Mouse (Mus musculus) urinary bladder, adult 2 months (tissue): Measurements from ENCODE around the gene Adat3. TPM values are rescaled to one million over a fixed set of nuclear protein-coding genes. Genes with fewer than 3 reads are reported as not detected.

Experiments used
- DNase-seq: peaks from one replicate; pipeline ENCODE4 v3.0.0; 2022; ENCODE audit warnings: low spot score
- polyA plus RNA-seq: library from polyadenylated mRNA; depleted of rRNA; stranded (reverse); fragments of >200 nt; gene quantifications from 2 replicates; pipeline ENCODE4 v1.2.3, GENCODE M21; 2012; rRNA removed

The Adat3 gene
- 3.8 and 4.3 TPM in 2 replicates for polyA plus RNA-seq

DNA sequence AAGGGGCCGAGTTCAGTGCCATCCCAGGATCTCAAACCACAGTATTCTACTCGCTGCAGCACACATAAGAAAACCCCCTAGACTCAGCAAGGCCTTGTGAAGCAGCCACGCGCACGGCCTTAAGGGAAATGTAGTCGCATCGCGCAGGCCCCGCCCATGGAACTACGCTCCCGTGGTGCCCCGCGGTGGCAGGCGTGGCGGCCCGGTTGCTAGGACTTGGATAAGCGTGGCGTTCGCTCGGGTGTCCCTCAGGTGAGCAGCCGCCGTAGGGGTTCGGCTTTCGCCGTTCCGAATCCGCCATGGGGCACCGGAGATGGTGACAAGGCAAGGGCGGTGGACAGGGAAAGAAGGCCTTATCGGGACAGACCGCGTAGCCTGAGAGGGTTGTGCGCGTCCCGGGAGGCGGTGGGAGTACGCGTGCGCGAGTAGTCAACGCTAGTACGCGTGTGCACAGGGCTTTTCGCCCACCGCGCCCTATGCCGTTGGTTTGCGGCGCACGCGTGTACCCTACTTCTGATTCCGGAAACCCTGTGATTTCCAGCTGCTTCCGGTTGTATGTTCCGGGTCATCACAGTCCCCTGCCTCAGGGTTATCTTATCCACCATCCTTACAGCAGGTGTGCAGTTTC, at the start of gene Adat3, which contains the start of gene Scamp4:
Adat3 (plus strand) TSS at position 183 of the 628 bp plus-strand sequence.
Scamp4 (plus strand) TSS at position 175 of the 628 bp plus-strand sequence.
- peak; percentile 93 for DNase-seq

DNA sequence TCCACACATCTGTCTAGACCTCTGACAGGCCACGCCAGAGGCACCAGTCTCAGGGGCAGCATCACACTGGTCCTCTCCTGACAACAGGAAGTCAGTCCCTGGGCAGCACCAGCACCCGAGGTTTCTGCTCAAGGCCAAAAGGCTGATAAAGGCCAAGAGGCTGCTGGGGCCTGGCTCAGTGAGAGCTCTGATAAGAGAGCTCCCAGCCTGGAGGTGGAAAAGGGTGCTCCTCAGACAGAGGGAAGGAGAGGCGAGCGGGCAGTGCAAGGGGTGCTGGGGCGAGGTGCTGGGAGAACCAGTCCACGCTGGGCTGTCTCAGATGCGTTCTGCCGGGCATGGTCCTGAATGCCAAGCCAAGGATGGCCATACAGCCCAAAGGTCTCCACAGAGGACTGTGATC, 49.1 kb upstream of the Adat3 start:
- DNase-seq = no peak

DNA sequence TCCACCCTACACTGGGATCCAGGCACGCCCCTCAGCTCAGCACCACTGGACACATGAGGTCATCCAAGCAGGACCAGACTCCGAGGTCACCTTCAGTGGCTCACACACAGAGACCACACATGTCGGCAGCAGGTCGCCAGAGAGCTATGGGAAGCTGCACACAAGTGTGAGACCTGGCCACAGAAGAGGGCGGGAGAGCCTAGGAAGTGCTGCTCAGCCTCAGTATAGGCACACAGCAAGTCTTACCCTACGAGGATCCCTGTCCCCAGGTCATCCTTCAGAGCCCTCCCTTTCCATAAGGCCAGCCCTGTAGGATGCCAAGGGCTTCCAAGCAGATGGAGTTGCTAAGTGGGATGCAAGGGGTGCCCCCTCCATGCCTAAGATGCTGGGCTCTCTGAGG, 48.7 kb upstream of the Adat3 start:
- DNase-seq = no peak

DNA sequence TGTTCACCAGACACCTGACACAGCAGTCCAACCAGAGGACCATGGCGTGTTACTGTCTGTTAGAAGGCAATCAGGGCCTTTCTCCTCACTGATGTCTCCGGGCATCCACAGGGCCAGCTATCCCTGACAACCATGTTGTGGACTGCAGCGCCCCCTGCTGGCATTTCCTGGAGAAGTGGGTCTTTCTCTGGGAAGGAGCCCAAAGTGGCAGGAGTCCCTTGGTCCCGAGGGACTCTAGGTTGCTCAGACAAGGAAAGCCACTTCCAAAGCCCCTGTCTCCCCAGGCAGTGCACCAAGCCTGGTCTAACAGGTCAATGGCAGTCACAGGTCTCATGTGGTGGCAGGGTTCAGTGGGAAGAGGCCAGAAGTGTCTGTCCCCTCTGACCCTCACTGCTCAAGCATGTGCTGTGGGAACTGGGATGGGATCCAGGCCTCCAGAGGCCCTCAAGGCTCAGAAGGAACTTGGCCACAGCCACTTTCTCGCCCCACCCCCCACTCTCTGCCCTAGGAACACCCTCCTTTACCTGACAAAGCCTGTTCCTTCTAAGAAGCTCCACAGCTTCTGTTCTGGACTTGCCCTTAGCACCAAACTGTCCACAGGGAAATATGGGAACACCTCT, 45.2 kb upstream of the Adat3 start:
- peak; percentile 68 for DNase-seq

DNA sequence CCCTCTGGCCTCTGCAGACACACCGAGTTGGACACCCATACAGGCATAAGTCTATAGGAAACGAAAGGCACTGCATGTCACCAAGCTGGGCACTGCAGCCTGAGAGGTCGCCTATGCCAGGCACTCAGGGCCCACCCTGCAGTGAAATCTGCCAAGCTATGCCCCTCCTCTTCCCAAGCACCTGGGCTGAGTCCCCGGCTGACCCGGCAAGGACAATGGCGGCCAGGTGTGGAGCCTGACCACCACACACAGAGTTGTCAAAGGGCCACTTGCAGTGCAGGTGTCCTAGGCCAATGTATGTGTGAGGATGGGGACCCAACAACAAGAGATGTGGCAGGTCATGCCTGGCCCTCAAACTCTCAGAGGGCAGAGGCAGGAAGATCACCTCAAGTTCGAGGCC, 43.2 kb upstream of the Adat3 start:
- no peak for DNase-seq

DNA sequence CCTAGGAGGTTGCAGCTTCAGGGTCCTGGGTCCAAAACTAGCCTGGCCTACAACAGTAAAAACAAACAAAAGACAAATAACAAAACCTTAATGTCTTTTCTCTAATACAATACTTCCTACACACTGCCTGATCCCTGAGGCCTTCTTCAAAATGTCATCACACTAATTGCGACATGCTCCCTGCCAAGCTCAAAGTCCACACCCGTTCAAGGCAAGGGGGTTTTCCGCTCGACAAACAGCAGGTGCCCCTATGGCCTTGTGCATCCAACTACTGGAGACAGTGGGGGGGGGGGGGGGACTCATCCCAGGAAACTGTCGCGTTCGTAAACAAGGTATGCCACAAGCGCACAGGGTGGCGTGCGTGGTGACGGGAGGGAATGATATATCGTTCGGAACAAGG, 42.1 kb upstream of the Adat3 start:
- DNase-seq = no peak

DNA sequence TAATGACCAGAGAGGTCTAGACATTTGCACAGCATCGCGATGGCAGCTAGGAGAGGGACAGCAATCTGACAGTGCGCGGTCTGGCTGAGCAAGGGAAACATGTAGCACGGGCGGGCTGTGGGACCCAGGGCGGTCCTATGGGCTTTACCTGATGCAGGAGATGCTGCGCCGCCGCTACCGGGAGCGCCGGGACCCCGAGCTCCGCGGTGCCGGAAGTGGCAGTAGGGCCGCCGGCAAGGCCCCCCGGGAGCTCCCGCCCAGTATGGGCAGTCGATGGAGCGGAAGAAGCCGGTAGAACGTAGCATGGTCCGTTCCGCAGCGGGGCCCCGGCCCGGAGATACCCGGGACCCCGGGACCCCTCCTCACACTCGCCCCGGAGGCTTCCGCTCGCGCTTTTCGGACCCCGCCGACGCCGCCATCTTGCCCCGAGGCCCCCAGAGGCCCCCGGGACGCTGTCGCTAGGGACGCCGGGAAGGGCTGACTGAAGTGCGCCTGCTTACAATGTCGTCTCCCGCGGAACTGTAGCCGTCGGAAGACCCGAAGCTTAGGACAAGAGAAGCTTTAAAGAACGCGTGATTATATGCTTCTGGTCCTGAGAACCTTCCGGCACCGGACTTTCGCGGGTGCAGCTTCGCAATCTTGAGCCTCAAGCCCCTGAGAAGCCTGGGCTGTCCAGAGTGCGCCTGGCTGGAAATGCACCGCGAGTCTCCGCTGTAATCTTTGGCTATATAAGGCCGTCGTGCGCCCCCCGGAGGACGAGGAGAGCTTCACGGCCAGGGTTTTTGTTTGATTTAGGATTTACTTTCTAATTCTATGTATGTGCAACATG, 41.4 kb upstream of the Adat3 start, which contains the start of gene Rexo1:
Rexo1 (minus strand) TSS at position 445 of the 829 bp plus-strand sequence.
- DNase-seq = peak; percentile 88

DNA sequence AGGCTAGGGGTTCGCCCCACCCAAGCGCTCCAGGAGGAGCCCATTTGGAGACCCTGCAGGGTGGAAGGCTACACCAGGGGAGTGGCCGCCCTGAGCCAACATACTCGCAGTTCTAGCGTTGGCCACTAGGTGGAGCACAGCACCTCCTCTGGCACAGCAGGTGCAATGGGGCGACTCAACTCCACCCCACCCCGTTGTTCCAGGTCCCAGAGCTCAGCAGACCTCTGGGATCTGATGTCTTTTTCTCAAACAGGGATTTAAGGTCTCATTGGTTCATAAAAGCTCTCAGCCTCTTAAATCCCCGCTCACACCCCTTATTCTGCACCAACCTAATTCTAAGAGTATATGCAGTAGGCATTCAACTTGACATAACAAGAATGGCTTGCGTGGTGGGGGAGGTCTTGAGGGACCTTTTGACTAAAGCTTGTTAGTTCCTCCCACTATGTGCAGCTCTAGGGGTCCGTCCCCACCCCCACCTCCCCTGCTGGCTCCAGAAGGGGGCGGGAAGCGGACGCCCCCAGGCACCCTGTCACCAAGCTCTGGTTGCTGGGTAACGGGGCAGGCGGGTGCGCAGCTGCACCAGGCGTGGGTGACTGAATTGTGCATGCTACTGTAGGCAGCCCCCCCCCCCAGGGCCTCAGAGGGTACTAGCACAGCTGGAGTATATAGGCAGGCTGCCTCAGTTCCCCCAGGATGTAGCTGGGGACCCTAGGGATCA, 36.1 kb upstream of the Adat3 start:
- DNase-seq = peak; percentile 70

DNA sequence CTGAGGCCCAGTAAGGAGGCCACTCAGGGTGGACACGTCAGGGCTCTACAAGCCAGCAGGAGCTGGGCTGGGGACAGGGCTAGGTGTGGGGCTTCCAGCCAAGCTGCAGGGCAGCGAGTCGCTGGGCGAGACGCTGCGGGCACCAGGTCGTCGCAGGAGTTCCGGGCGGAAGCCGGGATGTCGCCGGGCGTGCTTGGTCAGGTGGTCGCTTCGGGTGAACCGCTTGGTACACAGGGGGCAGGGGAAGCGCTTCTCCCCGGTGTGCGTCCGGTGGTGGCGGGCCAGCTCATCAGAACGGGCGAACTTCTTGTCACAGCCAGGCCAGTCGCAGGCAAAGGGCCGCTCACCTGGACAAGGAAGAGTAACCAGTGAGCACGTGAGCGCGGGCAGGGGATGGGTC, 33.8 kb upstream of the Adat3 start:
- no peak for DNase-seq

DNA sequence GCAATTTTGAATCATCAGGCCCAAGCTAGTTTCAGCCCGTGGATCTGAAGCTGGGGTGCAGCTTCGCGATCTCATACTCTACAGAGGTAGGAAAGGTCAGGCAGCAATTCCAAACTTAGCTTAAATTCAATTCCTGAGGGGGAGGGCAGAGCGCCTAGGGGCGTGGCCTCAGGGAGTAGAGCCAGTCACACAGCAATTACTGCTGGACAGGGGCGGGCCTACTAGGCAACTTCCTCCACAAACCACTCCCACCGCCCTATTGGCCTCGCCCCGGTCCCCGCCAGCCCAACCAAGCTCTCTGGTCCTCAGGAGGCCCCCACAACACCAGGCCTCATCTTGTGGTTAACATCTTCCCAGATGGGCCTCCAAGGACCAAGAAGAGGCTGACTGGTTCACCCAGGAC, 33.0 kb upstream of the Adat3 start:
- no peak for DNase-seq

DNA sequence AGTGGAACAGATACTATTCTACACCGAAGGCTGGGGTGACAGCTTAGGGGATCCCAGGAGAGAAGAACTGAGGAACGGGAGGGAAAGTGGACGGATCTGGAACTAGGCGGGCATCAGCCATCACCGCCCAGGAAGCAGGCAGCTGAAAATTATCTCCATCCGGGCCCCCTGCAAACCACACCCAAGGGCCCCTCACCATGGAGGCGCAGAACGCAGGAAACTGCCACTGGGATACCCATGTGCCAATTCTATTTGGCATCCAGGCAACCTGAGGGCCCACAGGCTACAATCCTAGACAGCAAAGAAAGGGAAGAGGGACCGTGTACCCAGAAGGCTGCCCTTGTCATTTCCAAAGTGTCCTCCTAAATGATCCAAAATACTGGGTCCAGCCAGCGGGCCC, 32.3 kb upstream of the Adat3 start:
- DNase-seq = no peak

DNA sequence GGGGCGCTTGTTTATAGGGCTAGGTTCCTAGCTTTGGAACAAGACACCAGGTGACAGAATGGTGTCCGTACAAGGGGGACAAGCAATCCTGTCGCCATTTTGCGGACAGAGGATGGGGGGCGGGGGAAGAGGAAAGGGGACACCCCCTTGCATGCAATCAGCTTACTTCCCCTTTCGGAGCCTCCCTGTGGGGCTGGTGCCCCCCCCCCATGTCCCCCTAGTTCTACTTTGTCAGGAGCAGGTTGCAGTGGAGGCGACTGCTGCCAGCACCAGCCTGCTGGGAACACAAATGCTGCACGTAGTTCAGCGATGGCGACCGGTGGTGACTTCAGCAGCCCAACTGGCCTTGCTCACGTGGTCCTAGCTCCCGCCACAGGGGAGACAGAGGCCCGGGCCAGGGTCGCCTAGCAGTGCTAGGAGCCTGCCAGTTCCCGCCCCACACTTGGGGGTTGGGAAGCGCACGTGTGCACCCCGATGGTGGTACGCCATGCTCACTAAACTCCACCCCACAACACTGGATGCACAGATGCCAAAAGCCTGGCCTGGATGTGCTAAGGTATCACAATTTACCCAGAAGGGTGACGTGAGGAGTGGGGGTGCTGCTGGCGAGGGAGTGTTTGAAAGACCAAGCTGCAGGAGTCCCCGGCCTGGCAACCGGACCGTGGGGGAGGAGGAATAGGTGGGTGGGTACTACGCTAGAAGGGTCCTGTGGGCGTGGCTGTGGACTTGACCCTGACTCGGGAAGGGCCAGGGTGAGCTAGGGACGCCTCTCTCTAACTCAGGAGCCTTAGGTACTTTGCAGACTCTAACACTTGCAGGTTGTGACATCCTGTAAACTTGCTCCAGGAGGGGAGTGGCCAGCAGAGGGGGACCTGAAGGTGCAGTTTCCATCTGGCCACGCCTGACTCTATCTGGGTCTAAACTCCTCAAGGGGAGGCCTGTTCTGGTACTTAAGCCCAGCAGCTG, 31.5 kb upstream of the Adat3 start:
- DNase-seq = no peak

DNA sequence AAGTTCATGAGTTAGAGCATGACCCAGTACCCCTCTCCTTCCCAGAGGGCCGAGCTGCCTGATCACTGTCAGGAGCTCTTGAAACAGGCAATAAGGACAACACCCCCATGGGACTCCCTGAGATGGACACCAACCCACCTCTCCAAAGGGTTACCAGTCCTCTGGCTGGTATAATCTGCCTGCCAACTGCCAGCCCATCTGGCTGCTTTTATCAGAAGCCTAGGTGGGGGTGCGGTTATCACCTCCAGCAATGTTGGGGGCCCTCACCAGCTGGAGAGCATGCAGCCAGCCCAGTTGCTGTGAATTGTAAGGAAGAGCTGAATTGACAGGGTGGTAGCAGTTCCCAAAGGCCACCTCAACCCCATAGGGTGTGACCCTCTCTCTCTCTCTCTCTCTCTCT, 30.2 kb upstream of the Adat3 start:
- DNase-seq = no peak

DNA sequence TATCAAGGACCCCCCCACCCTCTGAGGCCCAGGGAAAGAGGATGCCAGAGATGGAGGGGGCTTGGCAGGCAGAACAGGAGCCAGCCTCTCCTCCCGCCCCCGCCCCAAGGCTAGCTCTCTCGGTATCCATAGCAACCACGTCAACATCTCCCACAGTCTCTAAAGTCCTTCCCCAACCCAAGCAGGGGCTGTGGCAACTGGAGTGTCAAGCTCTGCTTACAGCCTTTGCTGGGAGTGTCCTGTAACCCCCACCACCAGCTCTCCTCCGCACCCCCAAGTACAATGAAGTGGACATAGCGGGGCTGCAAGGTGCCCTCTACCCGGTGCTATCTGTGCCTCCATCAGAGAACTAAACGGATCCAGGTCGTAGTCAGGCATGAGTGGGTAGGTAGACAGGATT, 28.7 kb upstream of the Adat3 start:
- DNase-seq = no peak

DNA sequence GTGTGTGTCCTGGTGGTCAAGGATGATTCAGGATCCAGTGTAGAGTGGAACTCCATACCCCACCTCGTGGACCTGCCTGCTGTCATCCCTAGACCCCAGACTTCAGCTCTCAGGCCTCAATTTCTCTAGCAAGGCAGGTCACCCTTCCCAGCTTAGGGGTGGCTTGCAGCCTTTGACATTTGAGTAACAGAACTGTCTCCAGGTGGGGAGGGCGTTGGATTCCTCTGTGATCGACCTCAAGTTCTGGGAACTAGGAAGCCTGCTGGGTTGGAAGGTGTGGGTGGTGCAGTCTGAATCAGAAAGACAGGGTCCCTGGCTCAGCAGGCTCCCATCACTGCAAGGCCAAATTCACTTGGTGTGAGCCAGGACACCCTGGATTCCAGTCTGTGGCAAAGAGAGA, 27.8 kb upstream of the Adat3 start:
- DNase-seq = no peak

DNA sequence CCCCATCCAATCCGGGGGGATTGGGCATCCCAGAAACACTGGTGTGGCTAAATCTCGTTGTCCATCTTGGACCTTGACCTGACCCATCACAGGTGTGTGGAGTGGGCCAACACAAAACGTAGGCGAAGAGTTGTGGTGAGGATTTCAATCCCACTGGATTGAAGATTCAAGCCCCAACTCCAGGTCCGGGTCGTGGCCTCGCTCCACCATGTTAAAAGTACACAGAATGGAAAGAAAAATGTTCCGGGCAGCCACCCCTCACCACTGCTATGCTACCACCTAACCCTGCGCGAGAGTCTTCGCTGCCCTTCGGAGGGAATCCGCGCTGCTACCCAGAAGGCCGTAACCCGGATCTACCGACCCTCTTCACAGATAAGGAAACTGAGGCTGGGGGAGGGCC, 26.8 kb upstream of the Adat3 start:
- DNase-seq = no peak

DNA sequence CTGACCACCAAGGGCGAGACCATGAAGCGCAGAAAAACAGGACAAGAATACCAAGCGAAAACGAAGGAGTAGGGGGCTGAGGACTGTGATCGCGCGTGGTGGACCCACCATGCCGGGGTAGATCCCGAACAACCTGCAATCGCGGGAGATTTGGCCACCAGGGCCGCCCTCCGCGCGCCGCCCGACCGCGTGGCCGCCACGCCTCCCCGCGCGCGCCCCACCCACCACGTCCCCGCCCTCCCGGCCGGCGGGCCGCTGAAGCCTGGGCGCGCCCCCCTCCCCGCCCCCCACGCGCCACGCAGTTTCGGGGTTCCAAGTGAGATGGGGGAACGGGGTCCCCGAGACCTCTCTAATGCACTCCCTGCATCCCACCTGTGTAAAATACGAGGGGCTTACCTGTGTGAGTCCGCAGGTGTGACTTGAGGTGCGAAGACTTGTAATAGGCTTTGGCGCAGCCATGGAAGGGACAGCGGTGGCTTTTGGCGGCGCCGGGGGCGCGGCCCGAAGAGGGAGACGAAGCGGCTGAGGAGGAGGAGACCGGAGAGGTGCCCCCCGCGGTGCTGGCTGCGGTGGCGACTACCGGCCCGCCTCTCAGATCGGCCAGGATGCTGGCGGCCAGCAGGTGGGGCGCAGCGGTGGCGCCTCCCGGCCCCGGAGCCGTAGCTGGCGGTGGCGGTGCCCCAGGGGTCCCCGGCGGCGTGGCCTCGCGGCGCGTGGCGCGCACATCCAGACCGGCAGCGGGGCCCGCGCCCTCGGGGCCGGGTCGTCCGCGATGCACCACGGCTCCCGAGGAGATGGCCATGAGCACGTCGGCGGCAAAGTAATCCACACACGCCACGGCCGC, 26.1 kb upstream of the Adat3 start:
- peak; percentile 56 for DNase-seq

DNA sequence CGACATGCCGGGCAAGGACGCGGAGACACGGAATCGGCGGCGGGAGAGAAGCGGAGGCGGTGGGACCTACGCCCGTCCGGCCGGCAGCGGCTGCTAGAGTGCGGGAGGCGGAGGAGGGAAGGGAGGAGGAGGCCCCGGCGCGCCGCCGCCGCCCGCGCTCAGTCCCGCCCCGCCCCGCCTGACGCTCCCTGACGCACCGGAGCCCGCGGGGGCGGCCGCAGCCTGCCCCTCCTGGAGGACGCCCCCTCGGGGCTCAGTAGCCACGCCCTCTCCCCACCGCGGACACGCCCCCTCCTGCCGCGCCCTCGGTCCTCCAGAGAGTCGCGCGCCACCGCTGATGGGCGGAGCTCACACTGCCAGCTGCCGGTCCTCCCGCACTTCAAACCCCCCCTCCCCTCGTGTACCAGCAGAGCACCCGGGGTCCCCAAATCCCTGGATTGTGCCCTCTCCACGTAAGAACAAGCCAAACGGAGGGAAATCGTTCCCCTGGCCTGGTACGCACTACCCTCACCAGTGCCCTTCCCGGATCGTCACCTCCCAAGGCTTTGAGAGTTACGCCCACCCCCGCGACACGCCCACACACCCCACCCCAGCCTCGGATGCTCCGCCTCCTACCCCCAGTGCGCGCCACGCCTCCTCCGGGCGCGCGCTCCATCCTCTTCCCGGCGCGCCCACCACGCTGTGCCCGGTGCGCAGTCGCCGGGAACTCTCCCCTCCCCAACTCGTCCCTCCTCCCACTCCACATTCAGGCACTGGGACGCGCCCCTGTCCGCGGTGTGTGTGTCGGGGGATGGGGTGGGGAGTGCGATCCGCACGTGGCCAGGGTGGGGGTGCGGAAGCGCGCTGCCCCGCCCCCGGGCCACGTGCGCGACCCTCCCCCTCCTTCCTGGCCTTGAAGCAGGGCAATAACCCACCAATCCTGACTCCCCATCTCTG, 25.2 kb upstream of the Adat3 start, which contains the start of gene Klf16:
Klf16 (minus strand) TSS at position 127 of the 936 bp plus-strand sequence.
- peak; percentile 99 for DNase-seq
